Mouse (Mus musculus): ENCODE data around the gene Ostm1.
A peak's percentile ranks its signal among the peaks of the same experiment; 100 is the strongest.

Gene Ostm1

GRCm38 (mm10) chr10:42630596-42631355 is 47.2 kb downstream of the Ostm1 start:
- no peak for DNase-seq (ENCODE audit: low spot score in 2 of 2)

- no peak for DNase-seq (ENCODE audit: low spot score in 2 of 2)
Measured at GRCm38 (mm10) chr10:42631754-42632452, 48.3 kb downstream of the Ostm1 start.

- DNase-seq (ENCODE audit: low spot score in 2 of 2): no peak
Measured at GRCm38 (mm10) chr10:42632453-42633360, 49.1 kb downstream of the Ostm1 start.

- no peak for DNase-seq (ENCODE audit: low spot score in 2 of 2)
Measured at GRCm38 (mm10) chr10:42633361-42634121, 49.9 kb downstream of the Ostm1 start.

- DNase-seq (ENCODE audit: low spot score in 2 of 2): no peak
Measured at GRCm38 (mm10) chr10:42634122-42634720, 50.6 kb downstream of the Ostm1 start.

GRCm38 (mm10) chr10:42635046-42635445 is 51.4 kb downstream of the Ostm1 start:
- DNase-seq (ENCODE audit: low spot score in 2 of 2): no peak

- no peak for DNase-seq (ENCODE audit: low spot score in 2 of 2)
Measured at GRCm38 (mm10) chr10:42635566-42636359, 52.1 kb downstream of the Ostm1 start.

GRCm38 (mm10) chr10:42636360-42637182 is 52.9 kb downstream of the Ostm1 start:
- no peak for DNase-seq (ENCODE audit: low spot score in 2 of 2)

- peak in 1 of 2 experiments; percentile 11 for DNase-seq (ENCODE audit: low spot score in 2 of 2)
Measured at GRCm38 (mm10) chr10:42637183-42637788, 53.7 kb downstream of the Ostm1 start.

GRCm38 (mm10) chr10:42639856-42640255 is 56.2 kb downstream of the Ostm1 start:
- DNase-seq (ENCODE audit: low spot score in 2 of 2): no peak

GRCm38 (mm10) chr10:42643638-42644037 is 60.0 kb downstream of the Ostm1 start:
- DNase-seq (ENCODE audit: low spot score in 2 of 2): no peak

GRCm38 (mm10) chr10:42646340-42646739 is 62.7 kb downstream of the Ostm1 start:
- no peak for DNase-seq (ENCODE audit: low spot score in 2 of 2)

- DNase-seq (ENCODE audit: low spot score in 2 of 2): no peak
Measured at GRCm38 (mm10) chr10:42661916-42662315, 78.3 kb downstream of the Ostm1 start.

- DNase-seq (ENCODE audit: low spot score in 2 of 2): no peak
Measured at GRCm38 (mm10) chr10:42669970-42670369, 86.3 kb downstream of the Ostm1 start.

- no peak for DNase-seq (ENCODE audit: low spot score in 2 of 2)
Measured at GRCm38 (mm10) chr10:42672798-42673197, 89.2 kb downstream of the Ostm1 start.

- no peak for DNase-seq (ENCODE audit: low spot score in 2 of 2)
Measured at GRCm38 (mm10) chr10:42675571-42675970, 91.9 kb downstream of the Ostm1 start.

GRCm38 (mm10) chr10:42678331-42678730 is 94.7 kb downstream of the Ostm1 start:
- DNase-seq (ENCODE audit: low spot score in 2 of 2): no peak

- peak; percentile 88 to 91 for DNase-seq (ENCODE audit: low spot score in 2 of 2)
Measured at GRCm38 (mm10) chr10:42678755-42679364, 95.2 kb downstream of the Ostm1 start.

Data from right cerebral cortex, postnatal 36 days (tissue).